Mouse (Mus musculus): ENCODE measurements around the gene Efna2.

DNA sequence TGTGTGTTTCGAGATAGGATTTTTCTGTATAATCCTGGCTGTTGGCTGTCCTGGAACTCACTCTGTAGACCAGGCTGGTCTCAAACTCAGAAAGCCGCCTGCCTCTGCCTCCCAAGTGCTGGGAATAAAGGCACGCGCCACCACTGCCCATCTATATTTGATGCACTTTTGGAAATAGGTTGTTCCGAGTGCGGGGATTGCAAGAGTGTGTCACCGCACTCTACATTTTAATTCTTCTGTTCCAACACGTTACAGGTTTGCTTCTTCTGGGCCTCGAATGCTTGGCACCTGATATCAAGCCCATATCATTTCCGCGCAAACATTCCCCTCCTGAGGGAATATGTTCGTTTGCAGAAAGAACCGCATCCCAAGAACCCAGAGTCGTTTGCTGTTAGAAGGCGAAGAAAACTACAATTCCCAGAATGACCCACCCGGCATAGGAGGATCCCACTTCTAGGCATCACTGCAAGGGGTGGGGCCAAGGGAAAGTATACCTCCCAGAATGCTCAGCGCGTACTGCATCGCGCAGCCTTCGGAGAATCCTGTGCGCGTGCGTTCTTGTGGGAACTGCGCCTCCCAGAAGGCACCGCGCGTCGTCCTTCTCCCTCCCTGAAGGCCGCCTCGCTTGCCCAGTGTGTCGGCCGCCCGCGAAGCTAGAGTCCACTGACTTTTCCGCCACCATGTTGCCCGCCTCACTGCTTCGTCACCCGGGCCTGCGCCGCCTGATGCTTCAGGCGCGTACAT is 37.3 kb upstream of the Efna2 start:
- TF ChIP-seq CTCF (IDR thresholded peaks at IDR 0.05; ENCODE audit: extremely low read depth, insufficient read depth, low read length) (no peak), POLR2A (IDR thresholded peaks at IDR 0.05; ENCODE audit: extremely low read depth, insufficient read depth, low read length) (peak; percentile 94)
